Mouse (Mus musculus): ENCODE results near the gene Ptk7.

Ptk7 gene

GRCm38 (mm10) chr17:46644916-46645475 is 15.7 kb upstream of the Ptk7 start:
- DNase-seq (ENCODE audit: low spot score in 2 of 2): peak in 1 of 2 experiments; percentile 21

DNA sequence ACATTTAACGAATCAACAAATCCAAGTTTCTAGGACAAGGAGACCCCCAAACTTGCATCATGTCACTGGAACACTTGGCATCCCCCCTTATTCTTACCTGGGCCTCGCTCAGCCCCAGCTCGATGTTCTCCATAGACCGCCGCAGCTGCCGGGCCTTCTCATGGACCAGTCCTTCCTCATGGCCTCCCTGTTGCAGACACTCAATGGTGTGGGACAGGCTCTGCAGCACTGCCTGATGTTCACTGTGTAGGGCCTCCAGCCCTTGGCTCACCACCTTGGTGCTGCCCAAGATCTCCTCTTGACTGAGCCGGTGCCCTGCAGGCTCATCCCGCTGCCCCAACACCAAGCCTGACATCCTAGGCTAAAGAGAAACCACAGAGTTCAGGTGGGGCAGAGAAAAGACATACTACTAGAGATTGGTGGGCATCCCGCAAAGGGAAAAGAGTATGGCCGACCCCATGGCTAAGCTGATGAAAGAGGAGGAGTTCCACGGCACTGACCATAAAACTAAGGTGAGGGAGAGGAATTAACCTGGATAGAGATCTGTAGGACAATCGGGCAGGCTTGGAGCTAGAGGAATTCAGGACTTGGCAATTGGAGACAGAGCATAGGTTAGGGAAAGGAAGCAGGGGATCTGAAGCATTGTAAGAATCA is 15.0 kb upstream of the Ptk7 start:
- no peak for DNase-seq (ENCODE audit: low spot score in 2 of 2)

- DNase-seq (ENCODE audit: low spot score in 2 of 2): no peak
Observed at GRCm38 (mm10) chr17:46642060-46642459, 12.8 kb upstream of the Ptk7 start.

DNA sequence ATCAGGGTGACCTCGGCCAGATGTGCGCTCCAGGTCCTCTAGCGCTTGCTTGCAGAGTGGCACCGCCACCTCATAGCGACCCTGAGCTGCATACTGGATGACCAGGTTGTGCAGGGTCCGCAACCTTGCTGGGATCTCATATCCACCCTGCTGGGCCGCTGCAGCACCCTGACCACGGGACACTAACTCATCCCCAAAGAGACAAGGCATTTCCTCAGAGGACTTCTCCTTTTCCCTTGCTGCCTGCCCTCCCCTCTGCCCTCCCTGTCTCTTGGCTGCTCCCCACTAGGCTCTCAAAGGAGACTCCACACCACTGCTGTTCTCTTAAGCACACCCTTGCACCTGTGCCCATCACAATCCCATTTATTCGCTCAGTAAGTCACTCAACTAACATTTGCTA is 10.6 kb upstream of the Ptk7 start:
- DNase-seq (ENCODE audit: low spot score in 2 of 2): no peak

DNA sequence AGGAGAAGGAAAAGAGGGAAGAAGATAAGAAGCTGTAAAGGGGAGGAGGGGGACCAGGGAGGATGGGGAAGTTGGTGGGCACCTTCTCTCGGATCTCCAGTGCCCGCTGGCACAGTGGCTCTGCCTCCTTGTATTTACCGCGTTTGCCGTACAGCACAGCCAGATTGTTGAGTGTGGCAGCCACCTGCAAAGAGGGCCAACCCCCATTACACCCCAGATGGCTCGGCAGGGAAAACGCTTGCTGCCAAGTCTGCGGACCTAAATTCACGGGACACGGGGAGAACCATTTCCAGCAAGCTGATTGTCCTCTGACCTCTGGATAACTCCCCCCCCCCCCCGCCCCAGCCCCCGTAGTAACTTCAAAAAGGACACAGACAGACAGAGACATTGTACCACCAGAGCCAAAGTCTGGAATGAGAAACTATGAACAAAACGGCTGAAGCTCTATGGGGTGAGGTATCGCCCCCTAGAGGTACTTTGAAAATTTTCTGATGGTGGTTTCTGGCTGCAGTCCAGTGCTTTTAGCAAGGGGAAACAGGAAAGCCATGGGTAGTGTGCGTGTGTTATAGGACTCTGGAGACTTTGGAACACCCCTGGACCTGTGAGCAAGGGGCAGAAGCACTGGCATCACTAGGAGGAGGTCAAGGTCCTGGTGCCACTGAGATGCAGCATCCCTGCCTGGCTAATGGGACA is 7.7 kb upstream of the Ptk7 start:
- DNase-seq (ENCODE audit: low spot score in 2 of 2): peak in 1 of 2 experiments; percentile 56

- DNase-seq (ENCODE audit: low spot score in 2 of 2): peak; percentile 44
Observed at GRCm38 (mm10) chr17:46629685-46630441, 559 bp upstream of the Ptk7 start.

- DNase-seq (ENCODE audit: low spot score in 2 of 2): no peak
Observed at GRCm38 (mm10) chr17:46628471-46628790, 873 bp downstream of the Ptk7 start.

GRCm38 (mm10) chr17:46627409-46627808 is 1.9 kb downstream of the Ptk7 start:
- DNase-seq (ENCODE audit: low spot score in 2 of 2): no peak

GRCm38 (mm10) chr17:46624598-46624997 is 4.7 kb downstream of the Ptk7 start:
- DNase-seq (ENCODE audit: low spot score in 2 of 2): no peak

DNA sequence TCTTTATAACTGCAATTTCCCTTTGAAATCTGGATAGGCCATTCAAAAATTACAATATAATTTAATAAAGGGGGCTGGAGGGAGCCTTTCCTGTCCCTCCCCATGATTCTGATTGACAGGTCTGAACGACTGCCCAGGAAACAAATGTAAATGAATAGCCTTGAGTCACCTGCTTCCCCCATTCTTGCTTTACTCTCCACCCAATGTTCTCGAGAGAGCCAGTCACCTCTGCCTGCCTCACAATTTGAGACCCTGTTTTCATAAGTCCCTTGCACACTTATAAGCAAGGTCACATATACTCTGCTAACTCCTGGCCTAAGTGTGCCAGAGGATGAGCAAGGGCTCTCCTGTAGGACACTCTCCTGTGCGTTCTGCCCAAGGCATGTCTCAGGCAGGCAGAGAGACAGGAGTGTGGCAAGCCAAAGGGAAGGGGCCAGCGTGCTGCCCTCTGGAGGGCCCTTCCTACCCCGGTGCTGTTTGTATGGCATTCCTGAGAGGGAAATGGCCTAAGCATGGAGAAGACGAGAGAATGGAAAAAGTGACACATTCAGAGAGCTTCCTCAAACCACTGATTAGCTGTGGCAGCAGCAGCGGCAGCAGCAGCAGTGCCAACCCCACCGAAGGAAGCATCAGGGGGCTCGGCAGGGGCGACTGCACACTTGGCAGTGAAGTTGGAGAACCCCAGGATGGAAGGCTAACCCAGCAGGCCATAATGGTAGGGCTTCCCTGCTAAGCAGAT is 5.3 kb downstream of the Ptk7 start:
- DNase-seq (ENCODE audit: low spot score in 2 of 2): no peak

DNA sequence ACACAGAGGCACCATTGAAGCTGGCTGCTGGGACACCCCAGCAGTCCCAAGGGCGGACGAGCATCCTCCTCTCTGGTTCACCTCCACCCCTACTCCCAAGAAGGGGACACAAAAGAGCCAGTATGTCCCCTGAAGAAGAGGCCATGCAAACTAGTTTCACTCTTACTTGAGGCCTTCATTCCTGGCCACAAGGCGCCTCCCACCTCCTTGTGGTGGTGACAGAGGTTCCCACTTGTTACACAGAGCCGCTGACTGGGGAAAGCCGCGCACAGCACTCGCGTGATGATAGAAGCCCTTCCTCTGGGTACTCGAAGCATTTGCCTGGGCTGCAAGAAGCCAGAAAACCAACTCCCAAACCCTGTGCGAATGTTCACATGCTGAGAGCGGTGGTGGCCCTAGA is 7.0 kb downstream of the Ptk7 start:
- DNase-seq (ENCODE audit: low spot score in 2 of 2): no peak

GRCm38 (mm10) chr17:46621324-46621723 is 8.0 kb downstream of the Ptk7 start:
- DNase-seq (ENCODE audit: low spot score in 2 of 2): no peak

DNA sequence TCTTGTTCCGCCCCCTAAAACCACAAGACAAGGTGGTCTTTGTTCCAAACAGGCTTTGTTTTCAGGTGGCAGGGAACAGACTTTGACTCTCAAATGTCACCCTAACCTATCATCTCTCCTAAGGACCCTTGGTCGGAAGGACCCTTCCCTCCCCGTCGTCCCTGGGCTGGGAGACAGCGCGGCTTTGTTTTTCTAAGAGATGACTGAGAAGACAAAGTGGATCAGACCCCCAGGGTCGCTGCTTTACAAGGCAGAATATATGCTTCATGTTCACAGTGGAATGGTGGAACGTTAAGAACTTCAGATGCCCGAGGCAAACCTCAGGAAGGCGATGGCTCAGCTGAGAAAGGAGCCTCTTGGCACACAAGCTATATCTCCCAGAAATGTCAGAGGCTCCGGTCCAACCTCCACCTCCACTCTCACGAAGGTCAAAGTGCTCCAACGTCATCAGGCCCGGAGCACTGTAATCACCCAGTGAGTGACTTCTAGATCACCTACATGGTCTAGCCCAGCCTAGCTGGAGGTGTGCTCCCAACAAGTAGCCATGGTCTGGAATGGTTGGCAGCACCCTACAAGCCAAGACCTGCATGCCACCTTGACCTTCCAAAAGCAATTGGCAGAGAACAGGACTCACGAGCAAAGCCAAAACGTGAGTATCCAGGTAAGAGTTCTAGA is 9.5 kb downstream of the Ptk7 start:
- DNase-seq (ENCODE audit: low spot score in 2 of 2): no peak

GRCm38 (mm10) chr17:46618769-46619682 is 10.3 kb downstream of the Ptk7 start:
- no peak for DNase-seq (ENCODE audit: low spot score in 2 of 2)

GRCm38 (mm10) chr17:46618394-46618768 is 10.9 kb downstream of the Ptk7 start:
- DNase-seq (ENCODE audit: low spot score in 2 of 2): no peak

GRCm38 (mm10) chr17:46617799-46618198 is 11.5 kb downstream of the Ptk7 start:
- DNase-seq (ENCODE audit: low spot score in 2 of 2): no peak

DNA sequence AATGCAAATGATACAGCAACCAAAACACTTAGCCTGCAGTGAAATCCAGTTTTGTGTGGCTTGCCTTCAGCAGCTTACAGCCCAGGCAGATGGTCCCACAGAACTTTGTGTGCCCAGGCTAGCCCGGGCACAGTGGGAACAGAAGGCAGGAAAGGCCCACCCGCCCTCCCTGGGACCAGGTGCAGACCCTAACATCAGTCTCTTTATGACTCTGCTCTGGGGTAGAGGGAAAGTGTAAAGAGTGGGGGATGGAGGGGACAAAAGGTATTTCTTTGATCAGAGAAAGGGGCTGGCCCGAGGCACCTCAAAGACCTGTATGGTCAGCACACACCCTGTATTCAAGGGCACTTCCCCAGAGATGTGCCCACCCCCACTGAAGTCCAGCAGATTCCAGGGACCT is 16.1 kb downstream of the Ptk7 start:
- no peak for DNase-seq (ENCODE audit: low spot score in 2 of 2)

GRCm38 (mm10) chr17:46612820-46613219 is 16.5 kb downstream of the Ptk7 start:
- DNase-seq (ENCODE audit: low spot score in 2 of 2): no peak

DNA sequence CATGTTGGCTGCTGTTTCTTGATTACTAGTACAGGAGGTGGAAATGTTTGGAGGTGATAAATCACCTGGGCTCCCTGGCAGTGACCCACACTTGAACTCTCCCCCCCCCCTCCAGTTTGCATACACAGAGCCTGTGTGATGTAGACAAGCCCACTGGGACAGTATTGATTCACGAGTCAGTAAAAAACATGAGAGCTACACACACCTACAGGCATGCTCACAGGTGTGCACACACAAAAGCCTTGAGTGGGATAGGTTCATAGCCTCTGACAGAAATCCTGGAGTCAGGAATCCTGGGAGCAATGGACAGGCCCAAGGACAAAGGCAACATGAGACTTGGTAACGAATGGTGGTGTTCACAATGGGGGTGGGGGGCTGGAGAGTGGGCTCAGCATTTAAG is 17.1 kb downstream of the Ptk7 start:
- DNase-seq (ENCODE audit: low spot score in 2 of 2): no peak

DNA sequence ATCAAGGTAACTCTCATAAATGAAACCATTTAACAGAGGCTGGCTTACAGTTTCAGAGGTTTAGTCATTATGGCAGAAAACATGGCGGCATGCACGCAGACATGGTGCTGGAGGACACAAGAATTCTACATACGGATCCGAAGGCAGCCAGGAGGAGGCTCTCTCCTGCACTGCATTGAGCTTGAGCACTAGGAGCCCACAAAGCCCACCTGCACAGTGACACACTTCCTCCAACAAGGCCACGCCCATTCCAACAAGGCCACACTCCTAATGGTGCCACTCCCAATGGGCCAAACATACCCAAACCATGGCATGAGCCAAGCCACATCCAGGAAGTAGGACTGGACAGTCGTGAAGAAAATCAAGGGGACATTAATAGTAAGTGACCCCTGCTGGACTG is 18.0 kb downstream of the Ptk7 start:
- DNase-seq (ENCODE audit: low spot score in 2 of 2): no peak

Measured in thymus, postnatal 10 days (tissue).